In the genomic region with DNA sequence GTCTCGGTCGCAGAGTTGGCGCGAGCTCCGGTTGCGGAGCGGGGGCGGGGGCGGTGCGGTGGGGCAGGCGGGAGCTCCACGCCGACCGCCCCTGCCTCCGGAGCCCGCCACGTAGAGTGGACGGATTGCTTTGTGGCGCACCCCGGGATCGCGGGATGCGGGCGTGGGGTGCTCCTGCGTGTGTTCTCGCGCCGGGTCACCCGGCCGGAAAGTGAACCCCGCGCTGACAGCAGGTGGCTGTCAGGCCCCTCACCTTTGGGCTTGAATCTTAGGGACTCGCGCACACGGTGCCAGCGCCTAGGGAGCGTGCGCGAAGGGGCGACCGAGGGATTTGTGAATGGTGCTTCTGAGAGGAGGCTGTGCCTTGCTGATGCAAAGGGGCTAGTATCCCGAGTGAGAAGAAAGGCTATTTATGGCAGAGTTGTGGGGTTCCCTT, we compare ENCODE assay signal across 8 mouse cellular contexts. TPM values are rescaled to one million over a fixed set of nuclear protein-coding genes. Genes with fewer than 3 reads are reported as not detected.
A peak's percentile ranks its signal among the peaks of the same experiment; 100 is the strongest.
DNase-seq lines count a peak whose midpoint lies in the region; ATAC-seq lines count a peak whose summit lies in the region.

No protein-coding gene starts in this region.

- H3K9me3 ChIP-seq in heart, embryonic 16.5 days (replicated peaks; ENCODE audit: control insufficient read depth, low read length) = no peaks in the 10 kb centered on the region
- no peaks in the 10 kb centered on the region for H3K9me3 ChIP-seq in lung, embryonic 16.5 days (ENCODE audit: control insufficient read depth, low read length)

- H3K4me3 ChIP-seq in heart, embryonic 16.5 days (ENCODE audit: low read length) = peak overlapping the region; percentile 67
- peak overlapping the region; percentile 83 for H3K4me3 ChIP-seq in lung, embryonic 16.5 days (ENCODE audit: low read length)

- 0 out of 2 replicates have a peak, but pooled peaks cover 3% of the 10 kb centered on the region for H3K4me1 ChIP-seq in heart, embryonic 16.5 days (ENCODE audit: control insufficient read depth, insufficient read depth, low read length)
- H3K4me1 ChIP-seq in lung, embryonic 16.5 days (replicated peaks; ENCODE audit: control insufficient read depth, insufficient read depth, low read length) = 0 out of 2 replicates have a peak, but pooled peaks cover 4% of the 10 kb centered on the region

- WGBS in heart, embryonic 16.5 days = 1% methylated on average over 41 of the region's 42 CpGs
- under 1% methylated on average over 28 of the region's 42 CpGs for WGBS in lung, embryonic 16.5 days

- H3K27ac ChIP-seq in heart, embryonic 16.5 days (ENCODE audit: low read length) = no peak overlapping the region
- peak overlapping the region; percentile 71 for H3K27ac ChIP-seq in lung, embryonic 16.5 days (ENCODE audit: low read length)

- ATAC-seq in heart, embryonic 16.5 days (replicated peaks; ENCODE audit: extremely low read depth, insufficient read depth, low FRiP score) = peak; percentile 18; the same call in 1 of the 2 replicates
- ATAC-seq in lung, embryonic 16.5 days (ENCODE audit: low read depth) = peak; percentile 59

- DNase-seq in ovary, postnatal 10 days (ENCODE audit: low spot score) = peak; percentile 1
- no peak for DNase-seq in ovary, adult 18-20 months (ENCODE audit: low spot score)
- DNase-seq in embryo, embryonic 10 days (ENCODE audit: low spot score) = peak; percentile 38
- peak; percentile 14 to 58 for DNase-seq in kidney, postnatal 36 days
- DNase-seq in right cerebral cortex, adult 18-20 months = peak; percentile 43
- DNase-seq in cerebellum, adult 8-10 months = no peak

- H3K36me3 ChIP-seq in heart, embryonic 16.5 days (ENCODE audit: control insufficient read depth, insufficient read depth) = no peaks in the 10 kb centered on the region
- no peaks in the 10 kb centered on the region for H3K36me3 ChIP-seq in lung, embryonic 16.5 days (ENCODE audit: control insufficient read depth, insufficient read depth, low read length)

- H3K4me2 ChIP-seq in heart, embryonic 16.5 days (ENCODE audit: low read depth, low read length) = peak overlapping the region; percentile 100
- peak overlapping the region; percentile 98 for H3K4me2 ChIP-seq in lung, embryonic 16.5 days (ENCODE audit: low read depth, low read length)

- H3K9ac ChIP-seq in heart, embryonic 16.5 days (ENCODE audit: low read length) = peak overlapping the region; percentile 69
- H3K9ac ChIP-seq in lung, embryonic 16.5 days (ENCODE audit: low read length) = peak overlapping the region; percentile 80

- H3K27me3 ChIP-seq in heart, embryonic 16.5 days (ENCODE audit: control insufficient read depth, insufficient read depth, low read length) = peaks cover 11% of the 10 kb centered on the region
- H3K27me3 ChIP-seq in lung, embryonic 16.5 days (ENCODE audit: control insufficient read depth, insufficient read depth, low read depth, low read length) = no peaks in the 10 kb centered on the region

RNA-seq across cellular contexts. Expression of gene Ccser1, which starts 0.7 kb away (rescaled TPM):
- polyA plus RNA-seq in heart, embryonic 16.5 days (2015; fragmentation: Nextera tagmentation; extraction: Ambion mirVana) = 1.8 and 3.0 TPM in 2 replicates
- polyA plus RNA-seq in lung, embryonic 16.5 days (2015; fragmentation: Nextera tagmentation; extraction: Ambion mirVana) = 6.7 and 8.1 TPM in 2 replicates

Comparison
In these comparisons a context has a peak if more than half of its experiments do, and no peak if none do; other contexts are left out.
1. DNase-seq: peak in ovary, postnatal 10 days (single experiment), embryo, embryonic 10 days (single experiment), kidney, postnatal 36 days (2 of 2) and right cerebral cortex, adult 18-20 months (single experiment); none in ovary, adult 18-20 months (single experiment) and cerebellum, adult 8-10 months (single experiment).